ENCODE assay signal across 8 mouse cellular contexts in genomic region chr10:69352212-69353085, GRCm38 (mm10). TPM values are rescaled to one million over a fixed set of nuclear protein-coding genes. Genes with fewer than 3 reads are reported as not detected.
DNase-seq lines count a peak whose midpoint lies in the region; ATAC-seq lines count a peak whose summit lies in the region.

Gene Cdk1 (minus strand): TSS chr10:69352938.

- peak within 1 kb of the TSS; percentile 76 for H3K4me2 ChIP-seq in heart, embryonic 13.5 days
- peak within 1 kb of the TSS; percentile 88 for H3K4me2 ChIP-seq in liver, embryonic 12.5 days
- H3K4me2 ChIP-seq in stomach, embryonic 15.5 days, result peak within 1 kb of the TSS; percentile 80

- peak; percentile 88 for ATAC-seq in heart, embryonic 13.5 days (ENCODE audit: extremely low read depth, insufficient number of reproducible peaks, low FRiP score, low TSS enrichment)
- peak; percentile 95 for ATAC-seq in liver, embryonic 12.5 days
- ATAC-seq in stomach, embryonic 15.5 days (ENCODE audit: insufficient read depth, low FRiP score, low read depth), result peak; percentile 96

- H3K27me3 ChIP-seq in heart, embryonic 13.5 days (replicated peaks), result no peaks in the 10 kb centered on the region
- no peaks in the 10 kb centered on the region for H3K27me3 ChIP-seq in liver, embryonic 12.5 days (replicated peaks)
- H3K27me3 ChIP-seq in stomach, embryonic 15.5 days (replicated peaks), result no peaks in the 10 kb centered on the region

- peaks cover 32% of the 10 kb centered on the region for H3K36me3 ChIP-seq in heart, embryonic 13.5 days
- H3K36me3 ChIP-seq in liver, embryonic 12.5 days, result peaks cover 37% of the 10 kb centered on the region
- peaks cover 4% of the 10 kb centered on the region for H3K36me3 ChIP-seq in stomach, embryonic 15.5 days

- WGBS in heart, embryonic 13.5 days, result under 1% methylated on average over 51 of the region's 51 CpGs
- under 1% methylated on average over 51 of the region's 51 CpGs for WGBS in liver, embryonic 12.5 days (ENCODE audit: insufficient replicate concordance)
- under 1% methylated on average over 51 of the region's 51 CpGs for WGBS in stomach, embryonic 15.5 days

- H3K4me3 ChIP-seq in heart, embryonic 13.5 days, result peak within 1 kb of the TSS; percentile 92
- peak within 1 kb of the TSS; percentile 93 for H3K4me3 ChIP-seq in liver, embryonic 12.5 days
- H3K4me3 ChIP-seq in stomach, embryonic 15.5 days (replicated peaks), result peak within 1 kb of the TSS; percentile 85

- H3K9ac ChIP-seq in heart, embryonic 13.5 days, result peak within 1 kb of the TSS; percentile 95
- peak within 1 kb of the TSS; percentile 96 for H3K9ac ChIP-seq in liver, embryonic 12.5 days
- peak within 1 kb of the TSS; percentile 80 for H3K9ac ChIP-seq in stomach, embryonic 15.5 days

- DNase-seq in CD4-positive helper T cell, adult 2 months (ENCODE audit: low read depth, low spot score), result peak; percentile 91
- peak; percentile 87 for DNase-seq in brain, embryonic 18.5 days (ENCODE audit: low read depth, low spot score)
- DNase-seq in fat pad, adult 2 months (ENCODE audit: extremely low read depth, low read depth, low spot score), result peak; percentile 51
- peak; percentile 98 for DNase-seq in kidney, postnatal 10 days
- DNase-seq in natural killer cell, adult 2 months (ENCODE audit: low spot score in 2 of 2), result peak; percentile 87 to 90

- peak within 1 kb of the TSS; percentile 94 for H3K27ac ChIP-seq in heart, embryonic 13.5 days (replicated peaks)
- H3K27ac ChIP-seq in liver, embryonic 12.5 days, result peak within 1 kb of the TSS; percentile 90
- peak within 1 kb of the TSS; percentile 87 for H3K27ac ChIP-seq in stomach, embryonic 15.5 days

- H3K9me3 ChIP-seq in heart, embryonic 13.5 days, result peaks cover 6% of the 10 kb centered on the region; the same call in 1 of the 2 replicates
- H3K9me3 ChIP-seq in liver, embryonic 12.5 days (replicated peaks), result peaks cover 2% of the 10 kb centered on the region; the same call in 1 of the 2 replicates
- no peaks in the 10 kb centered on the region for H3K9me3 ChIP-seq in stomach, embryonic 15.5 days

- peaks cover 41% of the 10 kb centered on the region for H3K4me1 ChIP-seq in heart, embryonic 13.5 days
- H3K4me1 ChIP-seq in liver, embryonic 12.5 days, result peaks cover 42% of the 10 kb centered on the region
- peaks cover 26% of the 10 kb centered on the region for H3K4me1 ChIP-seq in stomach, embryonic 15.5 days

RNA-seq across cellular contexts. Expression of gene Cdk1, which starts in this region (rescaled TPM):
- polyA plus RNA-seq in heart, embryonic 13.5 days (2015; fragmentation: Nextera tagmentation; extraction: Ambion mirVana), result 344 and 384 TPM in 2 replicates
- polyA plus RNA-seq in liver, embryonic 12.5 days (2016; fragmentation: Nextera tagmentation; extraction: Ambion mirVana), result 319 and 336 TPM in 2 replicates
- polyA plus RNA-seq in stomach, embryonic 15.5 days (2015; fragmentation: Nextera tagmentation; extraction: Ambion mirVana), result 411 and 449 TPM in 2 replicates

Comparison
In these comparisons a context has a peak if more than half of its experiments do, and no peak if none do; other contexts are left out.
1. Peak in every context shown above with its lines: DNase-seq, ATAC-seq, H3K4me3 ChIP-seq and H3K27ac ChIP-seq.